Mouse (Mus musculus): ENCODE results near the gene Exosc5. TPM values are rescaled to one million over a fixed set of nuclear protein-coding genes. Genes with fewer than 3 reads are reported as not detected.

Exosc5 gene
- total RNA-seq, 2 experiments from 2014 or later, result 39.6 to 54.0 TPM

GRCm38 (mm10) chr7:25706578-25707170 is 47.7 kb downstream of the Exosc5 start:
- DNase-seq, result no peak

GRCm38 (mm10) chr7:25707581-25708292 is 48.8 kb downstream of the Exosc5 start:
- peak; percentile 49 to 66 for DNase-seq

- peak in 1 of 2 experiments; percentile 31 for DNase-seq
Measured at GRCm38 (mm10) chr7:25709961-25710360, 51.0 kb downstream of the Exosc5 start.

GRCm38 (mm10) chr7:25710519-25711130 is 51.7 kb downstream of the Exosc5 start:
- DNase-seq, result peak in 1 of 2 experiments; percentile 45

GRCm38 (mm10) chr7:25711165-25711564 is 52.2 kb downstream of the Exosc5 start:
- DNase-seq, result no peak

GRCm38 (mm10) chr7:25711731-25712197 is 52.8 kb downstream of the Exosc5 start:
- peak; percentile 49 to 58 for DNase-seq

- no peak for DNase-seq
Measured at GRCm38 (mm10) chr7:25712801-25713200, 53.8 kb downstream of the Exosc5 start.

- no peak for DNase-seq
Measured at GRCm38 (mm10) chr7:25714581-25714980, 55.6 kb downstream of the Exosc5 start.

GRCm38 (mm10) chr7:25715731-25716271 is 56.8 kb downstream of the Exosc5 start:
- no peak for DNase-seq

- DNase-seq, result no peak
Measured at GRCm38 (mm10) chr7:25717478-25717877, 58.5 kb downstream of the Exosc5 start.

- peak; percentile 93 for DNase-seq
Measured at GRCm38 (mm10) chr7:25718788-25719417, 59.9 kb downstream of the Exosc5 start, which contains the start of gene Ccdc97. Gene Ccdc97, minus strand, starts transcription at chr7:25719088.

- peak; percentile 78 to 83 for DNase-seq
Measured at GRCm38 (mm10) chr7:25719761-25720610, 61.0 kb downstream of the Exosc5 start.

GRCm38 (mm10) chr7:25720760-25721159 is 61.8 kb downstream of the Exosc5 start:
- no peak for DNase-seq

Other genes with a start within 250 kb of the Exosc5 start
- gene Cxcl17, start 246.3 kb upstream of the Exosc5 start, total RNA-seq (2021), result not detected
- gene Ceacam1, start 181.6 kb upstream of the Exosc5 start, total RNA-seq (2021), result 10 to 100 TPM in 1 of 2 experiments, 1 to 10 TPM in 1; 9.6 to 19.9 TPM
- gene Ceacam2, start 119.3 kb upstream of the Exosc5 start, total RNA-seq (2021), result 1 to 10 TPM; 1.4 to 2.4 TPM
- gene Erich4, start 43.3 kb upstream of the Exosc5 start, total RNA-seq (2021), result not detected
- gene Dmac2, start 39.8 kb upstream of the Exosc5 start, total RNA-seq (2021), result 10 to 100 TPM; 22.1 to 25.3 TPM
- gene B3gnt8, start 32.5 kb upstream of the Exosc5 start, total RNA-seq (2021), result 1 to 10 TPM; 1.8 to 2.0 TPM
- gene Bckdha, start 183 bp upstream of the Exosc5 start, total RNA-seq (2021), result 100 to 1,000 TPM; 176 to 245 TPM
- not detected for gene Tmem91, start 16.0 kb downstream of the Exosc5 start, total RNA-seq (2021)
- gene B9d2, start 21.6 kb downstream of the Exosc5 start, total RNA-seq (2021), result 10 to 100 TPM; 15.3 to 18.0 TPM
- 10 to 100 TPM; 35.5 to 48.9 TPM for gene Tgfb1, start 27.8 kb downstream of the Exosc5 start, total RNA-seq (2021)
- 10 to 100 TPM; 45.9 to 49.0 TPM for gene Ccdc97, start 59.9 kb downstream of the Exosc5 start, total RNA-seq (2021)
- gene Hnrnpul1, start 95.6 kb downstream of the Exosc5 start, total RNA-seq (2021), result 100 to 1,000 TPM; 102 to 113 TPM
- gene Axl, start 129.5 kb downstream of the Exosc5 start, total RNA-seq (2021), result 10 to 100 TPM; 50.7 to 63.4 TPM
- 1 to 10 TPM; 1.9 to 2.5 TPM for gene Cyp2s1, start 157.7 kb downstream of the Exosc5 start, total RNA-seq (2021)
- gene Cyp2b10, start 238.5 kb downstream of the Exosc5 start, total RNA-seq (2021), result 1 to 10 TPM; 3.9 to 7.6 TPM